Mouse (Mus musculus) MEL (cell line): ENCODE measurements around the gene Rtl9.

Experiments
- CTCF ChIP-seq, 3 experiments: IDR thresholded peaks in 2 of 3; conservative IDR thresholded peaks in 1 of 3; 2 replicates each; pipeline ENCODE4 v1.5.1; 2011 to 2012; ENCODE audit warnings: low read length in 3 of 3, low read depth in 2 of 3, mild to moderate bottlenecking in 2 of 3, improper control_type of control experiment in 1 of 3, inconsistent platforms in 1 of 3, mixed read lengths in 1 of 3, moderate library complexity in 1 of 3; ENCODE audit not compliant: control insufficient read depth in 1 of 3, insufficient read depth in 1 of 3, poor library complexity in 1 of 3, severe bottlenecking in 1 of 3
- ELF1 ChIP-seq: IDR thresholded peaks from 2 replicates; pipeline ENCODE4 v1.6.1; 2014; ENCODE audit warnings: low read depth, mild to moderate bottlenecking, inconsistent platforms, low read length, improper control_type of control experiment, moderate library complexity
- EP300 ChIP-seq, 2 experiments: IDR thresholded peaks; 2 replicates each; pipeline ENCODE4 v1.6.1; 2011; ENCODE audit warnings: improper control_type of control experiment in 2 of 2, low read length in 2 of 2, low read depth in 1 of 2, mild to moderate bottlenecking in 1 of 2
- HCFC1 ChIP-seq: IDR thresholded peaks from 2 replicates; pipeline ENCODE4 v1.6.1; 2012; ENCODE audit warnings: low read depth, mild to moderate bottlenecking, inconsistent platforms, low read length, improper control_type of control experiment, moderate library complexity
- MAFK ChIP-seq: IDR thresholded peaks from 2 replicates; pipeline ENCODE4 v1.6.1; 2011; ENCODE audit warnings: low read depth, mild to moderate bottlenecking, low read length, improper control_type of control experiment, borderline replicate concordance
- POLR2A ChIP-seq, 2 experiments: IDR thresholded peaks; 2 replicates each; pipeline ENCODE4 v1.6.1; 2011 to 2012; ENCODE audit warnings: low read length in 2 of 2, mild to moderate bottlenecking in 2 of 2, control low read depth in 1 of 2, improper control_type of control experiment in 1 of 2, low read depth in 1 of 2, moderate library complexity in 1 of 2; ENCODE audit not compliant: control insufficient read depth in 1 of 2, insufficient read depth in 1 of 2, poor library complexity in 1 of 2
- RAD21 ChIP-seq: IDR thresholded peaks from 2 replicates; pipeline ENCODE4 v1.6.1; 2011; ENCODE audit warnings: mild to moderate bottlenecking, low read depth, low read length, improper control_type of control experiment
- TCF12 ChIP-seq: IDR thresholded peaks from 2 replicates; pipeline ENCODE4 v1.6.1; 2014; ENCODE audit warnings: low read depth, mild to moderate bottlenecking, inconsistent platforms, low read length, improper control_type of control experiment, moderate library complexity
- UBTF ChIP-seq: IDR thresholded peaks from 2 replicates; pipeline ENCODE4 v1.6.1; 2012; ENCODE audit warnings: low read depth, mild to moderate bottlenecking, inconsistent platforms, low read length, improper control_type of control experiment, moderate library complexity, borderline replicate concordance; ENCODE audit not compliant: insufficient read depth
- ZC3H11A ChIP-seq: IDR thresholded peaks from 2 replicates; pipeline ENCODE4 v1.6.1; 2012; ENCODE audit warnings: low read depth, mild to moderate bottlenecking, inconsistent platforms, low read length, improper control_type of control experiment
- ZKSCAN1 ChIP-seq: IDR thresholded peaks from 2 replicates; pipeline ENCODE4 v1.6.1; 2012; ENCODE audit warnings: low read depth, mild to moderate bottlenecking, inconsistent platforms, low read length, improper control_type of control experiment, moderate library complexity
- ZMIZ1 ChIP-seq: IDR thresholded peaks from 2 replicates; pipeline ENCODE4 v1.6.1; 2012; ENCODE audit warnings: low read depth, mild to moderate bottlenecking, inconsistent platforms, low read length, improper control_type of control experiment, moderate library complexity
- ZNF384 ChIP-seq: IDR thresholded peaks from 2 replicates; pipeline ENCODE4 v1.6.1; 2012; ENCODE audit warnings: low read depth, mild to moderate bottlenecking, inconsistent platforms, low read length, improper control_type of control experiment

- TF ChIP-seq ZKSCAN1 (no peak), POLR2A (IDR thresholded peaks at IDR 0.05; ENCODE audit: control insufficient read depth in 1 of 2, insufficient read depth in 1 of 2, low read depth in 1 of 2, low read length in 2 of 2, poor library complexity in 1 of 2) (no peak), TCF12 (no peak), ZNF384 (no peak), ELF1 (no peak), UBTF (no peak), CTCF (IDR thresholded peaks at IDR 0.05 in 2 of 3, conservative IDR thresholded peaks at IDR 0.05 in 1 of 3; ENCODE audit: control insufficient read depth in 1 of 3, insufficient read depth in 1 of 3, low read depth in 2 of 3, low read length in 3 of 3, poor library complexity in 1 of 3, severe bottlenecking in 1 of 3) (no peak), RAD21 (no peak), ZC3H11A (no peak), EP300 (IDR thresholded peaks at IDR 0.05; ENCODE audit: low read depth in 1 of 2, low read length in 2 of 2) (no peak), HCFC1 (no peak), MAFK (no peak), ZMIZ1 (no peak)
These were observed 32.3 kb upstream of the Rtl9 start for GRCm38 (mm10) chrX:143067115-143067514.
